Mouse (Mus musculus) c-Kit-positive CD71-negative TER-119-negative erythroid progenitor cells, embryonic 14.5 days (primary cell): ENCODE results near the gene Sgsm1.
A peak's percentile ranks its signal among the peaks of the same experiment; 100 is the strongest.
"Not testable (repeated sequence)": the region's sequence is repeated elsewhere in the genome, so short reads cannot be mapped to it uniquely, and the experiment has no call there.

Experiments used
- DNase-seq: peaks from one replicate; pipeline ENCODE4 v3.0.0-alpha.2; 2013; ENCODE audit warnings: low read depth

The Sgsm1 gene

GRCm38 (mm10) chr5:113310377-113311003 lies at the start of gene Sgsm1:
Sgsm1 (minus strand) TSS chr5:113310786.
- peak; percentile 44 for DNase-seq

- no peak for DNase-seq
These were observed 48.2 kb upstream of the Sgsm1 start for GRCm38 (mm10) chr5:113358833-113359232.

GRCm38 (mm10) chr5:113357656-113358055 lies 47.1 kb upstream of the Sgsm1 start:
- DNase-seq = no peak

- DNase-seq = no peak
These were observed 46.6 kb upstream of the Sgsm1 start, which contains the start of gene Aym1 for GRCm38 (mm10) chr5:113357186-113357585. Aym1 (plus strand) TSS chr5:113357294.

- no peak for DNase-seq
These were observed 43.7 kb upstream of the Sgsm1 start for GRCm38 (mm10) chr5:113354311-113354710.

- no peak for DNase-seq
These were observed 42.0 kb upstream of the Sgsm1 start for GRCm38 (mm10) chr5:113352636-113353035.

GRCm38 (mm10) chr5:113351768-113352167 lies 41.2 kb upstream of the Sgsm1 start:
- DNase-seq = no peak

- DNase-seq = no peak
These were observed 39.2 kb upstream of the Sgsm1 start for GRCm38 (mm10) chr5:113349810-113350209.

GRCm38 (mm10) chr5:113349226-113349625 lies 38.6 kb upstream of the Sgsm1 start:
- no peak for DNase-seq

GRCm38 (mm10) chr5:113348597-113348996 lies 38.0 kb upstream of the Sgsm1 start:
- no peak for DNase-seq

- DNase-seq = no peak
These were observed 37.0 kb upstream of the Sgsm1 start for GRCm38 (mm10) chr5:113347593-113347992.

- not testable (repeated sequence) for DNase-seq
These were observed 36.1 kb upstream of the Sgsm1 start for GRCm38 (mm10) chr5:113346651-113347050.

GRCm38 (mm10) chr5:113345781-113346180 lies 35.2 kb upstream of the Sgsm1 start:
- no peak for DNase-seq

- no peak for DNase-seq
These were observed 34.2 kb upstream of the Sgsm1 start for GRCm38 (mm10) chr5:113344635-113345386.

- no peak for DNase-seq
These were observed 25.7 kb upstream of the Sgsm1 start for GRCm38 (mm10) chr5:113336281-113336680.

GRCm38 (mm10) chr5:113335732-113336131 lies 25.1 kb upstream of the Sgsm1 start:
- DNase-seq = no peak

GRCm38 (mm10) chr5:113334621-113335530 lies 24.3 kb upstream of the Sgsm1 start:
- DNase-seq = no peak

GRCm38 (mm10) chr5:113332899-113333298 lies 22.3 kb upstream of the Sgsm1 start:
- no peak for DNase-seq

- no peak for DNase-seq
These were observed 21.7 kb upstream of the Sgsm1 start for GRCm38 (mm10) chr5:113332239-113332638.

GRCm38 (mm10) chr5:113330202-113330601 lies 19.6 kb upstream of the Sgsm1 start:
- DNase-seq = no peak

GRCm38 (mm10) chr5:113329463-113329862 lies 18.9 kb upstream of the Sgsm1 start:
- no peak for DNase-seq
